Mouse (Mus musculus) forebrain, embryonic 14.5 days (tissue): Measurements from ENCODE around the gene Ppp1r26. TPM values are rescaled to one million over a fixed set of nuclear protein-coding genes. Genes with fewer than 3 reads are reported as not detected.

Experiments
- ATAC-seq: fragments of 200-750 bp; cut with Nextera tagmentation; 2 replicates; pipeline ENCODE4 v1.8.0; 2017; ENCODE audit warnings: mild to moderate bottlenecking, moderate library complexity
- DNase-seq: peaks from one replicate; pipeline ENCODE4 v3.0.0-alpha.2; 2015; ENCODE audit warnings: low spot score
- H3K27ac ChIP-seq: fragments of 300-500 bp; sonication (generic); 2 replicates; pipeline ENCODE4 v1.5.1; 2014; ENCODE audit warnings: low read depth, mild to moderate bottlenecking, control low read depth, low read length, moderate library complexity
- H3K27me3 ChIP-seq: fragments of 300-500 bp; sonication (generic); replicated peaks from 2 replicates; pipeline ENCODE4 v1.6.1; 2014; ENCODE audit warnings: low read length, control low read depth, mixed read lengths; ENCODE audit not compliant: control insufficient read depth, insufficient read depth
- H3K36me3 ChIP-seq: fragments of 300-500 bp; sonication (generic); 2 replicates; pipeline ENCODE4 v1.6.1; 2014; ENCODE audit warnings: low read length, control low read depth; ENCODE audit not compliant: control insufficient read depth, insufficient read depth
- H3K4me1 ChIP-seq: fragments of 300-500 bp; sonication (generic); 2 replicates; pipeline ENCODE4 v1.6.1; 2014; ENCODE audit warnings: antibody characterized with exemption, low read length, control low read depth; ENCODE audit not compliant: control insufficient read depth, insufficient read depth
- H3K4me2 ChIP-seq: fragments of 300-500 bp; sonication (generic); 2 replicates; pipeline ENCODE4 v1.6.1; 2014; ENCODE audit warnings: mild to moderate bottlenecking, control low read depth, low read length
- H3K4me3 ChIP-seq: fragments of 300-500 bp; sonication (generic); 2 replicates; pipeline ENCODE4 v1.5.1; 2014; ENCODE audit warnings: low read depth, low read length, control low read depth
- H3K9ac ChIP-seq: fragments of 300-500 bp; sonication (generic); 2 replicates; pipeline ENCODE4 v1.6.1; 2014; ENCODE audit warnings: mild to moderate bottlenecking, low read length, control low read depth, moderate library complexity
- H3K9me3 ChIP-seq: fragments of 300-500 bp; sonication (generic); replicated peaks from 2 replicates; pipeline ENCODE4 v1.6.1; 2016; ENCODE audit warnings: low read length, control low read depth, mixed read lengths; ENCODE audit not compliant: control insufficient read depth
- WGBS: fragments of 180-500 bp; shearing (Covaris S2); extraction: QIAGEN DNeasy Blood & Tissue Kit; methylation state at CpG from one replicate; pipeline ENCODE4 v1.1.7; 2014; 5-methylcytosine and 5-hydroxymethylcytosine counted together
- polyA plus RNA-seq: library from polyadenylated mRNA; unstranded; fragments of >200 nt; fragmentation: Nextera tagmentation; extraction: Ambion mirVana; gene quantifications from 2 replicates; pipeline ENCODE4 v1.2.1, GENCODE M21; 2014

Gene Ppp1r26
- polyA plus RNA-seq, 1 experiment from 2014 or later, result 4.6 TPM

- no peak overlapping the region for H3K27ac ChIP-seq
- no peaks in the 10 kb centered on the region for H3K36me3 ChIP-seq
- no peak overlapping the region for H3K9ac ChIP-seq
- H3K4me2 ChIP-seq, result no peak overlapping the region
- no peaks in the 10 kb centered on the region for H3K9me3 ChIP-seq
- H3K4me1 ChIP-seq, result peaks cover 14% of the 10 kb centered on the region
- WGBS, result 88% methylated on average over 5 of the region's 5 CpGs
- DNase-seq, result no peak
- no peak overlapping the region for H3K4me3 ChIP-seq
- no peaks in the 10 kb centered on the region for H3K27me3 ChIP-seq
- no peak for ATAC-seq
Observed at GRCm38 (mm10) chr2:28414116-28414756, 32.4 kb upstream of the Ppp1r26 start.

GRCm38 (mm10) chr2:28414757-28415137, 31.9 kb upstream of the Ppp1r26 start:
- DNase-seq (no peak), ATAC-seq (no peak)
- WGBS, result 91% methylated on average over 5 of the region's 5 CpGs
- H3K27me3 ChIP-seq, result no peaks in the 10 kb centered on the region
- no peak overlapping the region for H3K27ac ChIP-seq
- no peaks in the 10 kb centered on the region for H3K9me3 ChIP-seq
- no peak overlapping the region for H3K9ac ChIP-seq
- peaks cover 14% of the 10 kb centered on the region for H3K4me1 ChIP-seq
- no peak overlapping the region for H3K4me2 ChIP-seq
- H3K4me3 ChIP-seq, result no peak overlapping the region
- H3K36me3 ChIP-seq, result no peaks in the 10 kb centered on the region

GRCm38 (mm10) chr2:28415387-28416024, 31.1 kb upstream of the Ppp1r26 start:
- DNase-seq (peak; percentile 62), ATAC-seq (no peak)
- no peak overlapping the region for H3K4me2 ChIP-seq
- peak overlapping the region; percentile 13; the same call in 1 of the 2 replicates for H3K9ac ChIP-seq
- 44% methylated on average over 10 of the region's 10 CpGs for WGBS
- H3K9me3 ChIP-seq, result no peaks in the 10 kb centered on the region
- H3K36me3 ChIP-seq, result no peaks in the 10 kb centered on the region
- H3K4me3 ChIP-seq, result no peak overlapping the region
- no peak overlapping the region for H3K27ac ChIP-seq
- H3K27me3 ChIP-seq, result no peaks in the 10 kb centered on the region
- H3K4me1 ChIP-seq, result peaks cover 14% of the 10 kb centered on the region

- Histone ChIP-seq H3K4me2 (no peak overlapping the region), H3K9ac (no peak overlapping the region), H3K27ac (no peak overlapping the region), H3K27me3 (no peaks in the 10 kb centered on the region), H3K4me3 (no peak overlapping the region), H3K36me3 (no peaks in the 10 kb centered on the region), H3K9me3 (no peaks in the 10 kb centered on the region), H3K4me1 (peaks cover 14% of the 10 kb centered on the region)
- 88% methylated on average over 1 of the region's 1 CpGs for WGBS
- ATAC-seq (no peak), DNase-seq (no peak)
Observed at GRCm38 (mm10) chr2:28416511-28416910, 30.1 kb upstream of the Ppp1r26 start.

DNA sequence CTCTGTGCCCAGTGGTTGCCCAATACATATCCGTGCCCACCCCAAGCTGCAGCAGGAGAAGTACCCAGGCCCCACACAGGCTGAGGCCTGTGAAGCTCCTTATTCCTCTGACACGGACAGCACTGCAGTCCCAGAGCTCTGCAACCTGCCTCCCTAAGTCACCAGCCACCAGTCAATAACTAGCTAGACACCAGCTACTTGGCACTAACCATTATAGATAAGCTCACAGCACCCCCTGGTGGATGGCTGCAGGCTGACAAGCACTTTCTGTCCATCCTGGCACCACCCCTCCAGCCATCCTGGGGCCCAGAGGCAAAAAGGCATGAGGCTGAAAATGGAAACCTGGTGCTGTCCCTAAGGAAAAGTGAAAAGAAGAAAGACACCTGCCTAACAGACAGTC, 28.6 kb upstream of the Ppp1r26 start:
- Histone ChIP-seq H3K4me1 (peaks cover 14% of the 10 kb centered on the region), H3K27me3 (no peaks in the 10 kb centered on the region), H3K4me3 (no peak overlapping the region), H3K27ac (no peak overlapping the region), H3K9ac (no peak overlapping the region), H3K4me2 (no peak overlapping the region), H3K36me3 (no peaks in the 10 kb centered on the region), H3K9me3 (no peaks in the 10 kb centered on the region)
- ATAC-seq, result peak; percentile 61
- DNase-seq, result peak; percentile 94
- WGBS, result 36% methylated on average over 2 of the region's 2 CpGs

- Histone ChIP-seq H3K27me3 (no peaks in the 10 kb centered on the region), H3K36me3 (no peaks in the 10 kb centered on the region), H3K27ac (no peak overlapping the region), H3K9ac (no peak overlapping the region), H3K4me1 (peaks cover 12% of the 10 kb centered on the region), H3K4me3 (no peak overlapping the region), H3K4me2 (no peak overlapping the region), H3K9me3 (no peaks in the 10 kb centered on the region)
- ATAC-seq (peak; percentile 66), DNase-seq (peak; percentile 95)
- 22% methylated on average over 4 of the region's 4 CpGs for WGBS
Observed at GRCm38 (mm10) chr2:28419898-28420297, 26.7 kb upstream of the Ppp1r26 start.

- no peak for ATAC-seq
Observed at GRCm38 (mm10) chr2:28423167-28423566, 23.4 kb upstream of the Ppp1r26 start.

GRCm38 (mm10) chr2:28427226-28427625, 19.4 kb upstream of the Ppp1r26 start:
- no peaks in the 10 kb centered on the region for H3K36me3 ChIP-seq
- 84% methylated on average over 6 of the region's 6 CpGs for WGBS
- no peak overlapping the region for H3K4me2 ChIP-seq
- ATAC-seq, result no peak
- H3K4me3 ChIP-seq, result no peak overlapping the region
- no peak overlapping the region for H3K27ac ChIP-seq
- no peaks in the 10 kb centered on the region for H3K4me1 ChIP-seq
- H3K9ac ChIP-seq, result no peak overlapping the region
- H3K27me3 ChIP-seq, result no peaks in the 10 kb centered on the region
- DNase-seq, result no peak
- H3K9me3 ChIP-seq, result no peaks in the 10 kb centered on the region

More at GRCm38 (mm10) chr2:28423167-28423566, 23.4 kb upstream of the Ppp1r26 start:
- no peak overlapping the region for H3K4me2 ChIP-seq
- H3K27ac ChIP-seq, result no peak overlapping the region
- no peak overlapping the region for H3K4me3 ChIP-seq
- no peaks in the 10 kb centered on the region for H3K36me3 ChIP-seq
- H3K9ac ChIP-seq, result no peak overlapping the region
- H3K27me3 ChIP-seq, result no peaks in the 10 kb centered on the region
- 32% methylated on average over 3 of the region's 3 CpGs for WGBS
- no peaks in the 10 kb centered on the region for H3K9me3 ChIP-seq
- H3K4me1 ChIP-seq, result no peaks in the 10 kb centered on the region
- DNase-seq, result peak; percentile 55

DNA sequence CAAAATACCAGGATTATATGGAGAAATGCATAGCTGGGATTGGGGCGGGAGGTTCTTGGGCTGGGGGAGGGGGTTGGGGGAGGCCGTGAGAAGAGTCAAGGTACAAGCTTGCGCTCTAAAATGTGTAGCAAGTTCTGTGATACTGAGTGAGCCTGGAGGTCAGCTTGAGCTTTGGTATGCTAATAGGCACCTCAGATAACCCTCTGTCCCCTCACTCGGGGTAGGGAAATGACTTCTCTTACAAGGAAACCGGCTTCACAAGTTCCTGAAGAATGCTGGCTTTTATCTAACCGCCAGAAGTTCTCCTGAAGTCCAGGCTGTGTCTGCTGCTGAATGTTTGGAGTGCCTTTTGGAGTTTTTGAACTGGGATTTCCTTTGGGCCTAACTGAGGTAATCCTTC, 15.8 kb upstream of the Ppp1r26 start:
- WGBS, result 68% methylated on average over 6 of the region's 6 CpGs
- no peak for ATAC-seq

More for the DNA sequence above, 15.8 kb upstream of the Ppp1r26 start:
- Histone ChIP-seq H3K4me2 (no peak overlapping the region), H3K9ac (no peak overlapping the region), H3K9me3 (no peaks in the 10 kb centered on the region), H3K36me3 (no peaks in the 10 kb centered on the region), H3K27ac (no peak overlapping the region), H3K27me3 (no peaks in the 10 kb centered on the region), H3K4me1 (no peaks in the 10 kb centered on the region), H3K4me3 (no peak overlapping the region)
- no peak for DNase-seq
